Mouse (Mus musculus) stomach, embryonic 14.5 days (tissue): ENCODE results near the gene Fshb. TPM values are rescaled to one million over a fixed set of nuclear protein-coding genes. Genes with fewer than 3 reads are reported as not detected.
A peak's percentile ranks its signal among the peaks of the same experiment; 100 is the strongest.

Experiments
- ATAC-seq: fragments of 200-750 bp; cut with Nextera tagmentation; 2 replicates; pipeline ENCODE4 v1.8.0; 2017; ENCODE audit warnings: low read depth, moderate TSS enrichment; ENCODE audit not compliant: insufficient number of reproducible peaks, insufficient read depth, low FRiP score
- H3K27ac ChIP-seq: fragments of 300-500 bp; sonication (generic); 2 replicates; pipeline ENCODE4 v1.5.1; 2014; ENCODE audit warnings: mild to moderate bottlenecking, low read length, moderate library complexity, mixed read lengths
- H3K27me3 ChIP-seq: fragments of 300-500 bp; sonication (generic); 2 replicates; pipeline ENCODE4 v1.6.1; 2014; ENCODE audit warnings: low read length, control low read depth, mixed read lengths; ENCODE audit not compliant: control insufficient read depth, insufficient read depth
- H3K36me3 ChIP-seq: fragments of 300-500 bp; sonication (generic); 2 replicates; pipeline ENCODE4 v1.6.1; 2014; ENCODE audit warnings: mild to moderate bottlenecking, control low read depth, low read length, moderate library complexity, mixed read lengths; ENCODE audit not compliant: control insufficient read depth, insufficient read depth
- H3K4me1 ChIP-seq: fragments of 300-500 bp; sonication (generic); 2 replicates; pipeline ENCODE4 v1.6.1; 2014; ENCODE audit warnings: low read length, control low read depth, mixed read lengths; ENCODE audit not compliant: control insufficient read depth, insufficient read depth
- H3K4me2 ChIP-seq: fragments of 300-500 bp; sonication (generic); replicated peaks from 2 replicates; pipeline ENCODE4 v1.6.1; 2014; ENCODE audit warnings: low read depth, low read length, control low read depth
- H3K4me3 ChIP-seq: fragments of 300-500 bp; sonication (generic); 2 replicates; pipeline ENCODE4 v1.5.1; 2014; ENCODE audit warnings: low read depth, low read length, control low read depth
- H3K9ac ChIP-seq: fragments of 300-500 bp; sonication (generic); replicated peaks from 2 replicates; pipeline ENCODE4 v1.6.1; 2014; ENCODE audit warnings: low read depth, mild to moderate bottlenecking, control low read depth, low read length, moderate library complexity, mixed read lengths
- H3K9me3 ChIP-seq: fragments of 300-500 bp; sonication (generic); 2 replicates; pipeline ENCODE4 v1.6.1; 2016; ENCODE audit warnings: low read depth, low read length, control low read depth; ENCODE audit not compliant: control insufficient read depth
- WGBS: fragments of 180-500 bp; shearing (Covaris S2); extraction: QIAGEN DNeasy Blood & Tissue Kit; methylation state at CpG from one replicate; pipeline ENCODE4 v1.1.7; 2014; 5-methylcytosine and 5-hydroxymethylcytosine counted together
- polyA plus RNA-seq: library from polyadenylated mRNA; unstranded; fragments of >200 nt; fragmentation: Nextera tagmentation; extraction: Ambion mirVana; gene quantifications from 2 replicates; pipeline ENCODE4 v1.2.1, GENCODE M21; 2014

The Fshb gene
- polyA plus RNA-seq = not detected in 2 replicates

GRCm38 (mm10) chr2:107059556-107059955 is at the start of gene Fshb:
TSS of gene Fshb (minus strand) at chr2:107059656.
- Histone ChIP-seq H3K27me3 (no peaks in the 10 kb centered on the region), H3K4me1 (no peaks in the 10 kb centered on the region), H3K9me3 (no peaks in the 10 kb centered on the region), H3K27ac (no peak within 1 kb of the TSS), H3K36me3 (no peaks in the 10 kb centered on the region), H3K9ac (no peak within 1 kb of the TSS), H3K4me2 (no peak within 1 kb of the TSS), H3K4me3 (no peak within 1 kb of the TSS)
- ATAC-seq = no peak
- 67% methylated on average over 4 of the region's 4 CpGs for WGBS

DNA sequence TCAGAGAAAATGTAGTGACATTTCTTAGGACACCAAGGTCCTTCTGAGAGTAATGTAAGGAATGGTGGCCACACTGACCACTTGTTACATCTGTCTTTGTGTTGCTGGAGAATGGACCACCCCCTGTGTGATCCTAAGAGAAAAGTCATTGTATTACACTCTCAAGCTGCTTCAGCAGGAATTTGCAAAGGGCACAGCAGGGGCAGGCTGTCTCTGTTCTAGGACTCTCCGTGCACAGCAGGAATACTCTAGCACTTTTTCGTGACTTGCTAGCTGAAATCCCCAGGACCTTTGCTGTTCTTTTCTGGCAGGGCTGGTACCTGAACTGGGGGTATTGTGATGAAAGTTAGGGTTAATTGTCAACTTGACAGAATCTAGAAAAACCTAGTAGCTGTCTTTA is 24.8 kb upstream of the Fshb start:
- Histone ChIP-seq H3K4me3 (no peak overlapping the region), H3K27ac (no peak overlapping the region), H3K27me3 (no peaks in the 10 kb centered on the region), H3K9ac (no peak overlapping the region), H3K9me3 (no peaks in the 10 kb centered on the region), H3K4me1 (no peaks in the 10 kb centered on the region), H3K36me3 (no peaks in the 10 kb centered on the region), H3K4me2 (no peak overlapping the region)
- ATAC-seq = no peak
- WGBS = 35% methylated on average over 2 of the region's 2 CpGs

- no peak overlapping the region for H3K4me2 ChIP-seq
- no peaks in the 10 kb centered on the region for H3K27me3 ChIP-seq
- H3K4me3 ChIP-seq = no peak overlapping the region
- no peaks in the 10 kb centered on the region for H3K4me1 ChIP-seq
- WGBS = 53% methylated on average over 14 of the region's 14 CpGs
- no peak overlapping the region for H3K9ac ChIP-seq
- no peak for ATAC-seq
- H3K9me3 ChIP-seq = no peaks in the 10 kb centered on the region
- H3K36me3 ChIP-seq = no peaks in the 10 kb centered on the region
- no peak overlapping the region for H3K27ac ChIP-seq
Observed at GRCm38 (mm10) chr2:107083071-107083885, 23.8 kb upstream of the Fshb start.

DNA sequence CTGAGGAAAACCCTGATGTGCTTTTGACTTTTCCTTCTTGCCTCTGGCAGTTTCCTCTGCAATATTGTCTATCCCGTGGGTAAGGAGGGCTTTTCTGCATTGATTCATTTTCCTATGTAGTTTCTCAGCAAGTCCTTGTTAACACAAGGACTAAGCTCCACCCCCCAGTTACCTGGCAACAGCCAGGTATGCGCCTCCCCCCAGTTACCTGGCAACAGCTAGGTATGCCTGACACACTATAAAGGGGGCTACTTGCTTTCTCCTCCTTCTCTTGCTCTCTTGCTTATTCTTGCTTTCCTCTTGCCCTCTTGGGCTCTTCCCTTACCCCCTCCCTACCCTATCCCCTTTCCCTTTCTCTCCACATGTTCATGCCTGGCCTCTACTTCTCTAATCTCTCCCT is 3.8 kb upstream of the Fshb start:
- no peak overlapping the region for H3K27ac ChIP-seq
- no peaks in the 10 kb centered on the region for H3K9me3 ChIP-seq
- no peaks in the 10 kb centered on the region for H3K4me1 ChIP-seq
- no peaks in the 10 kb centered on the region for H3K36me3 ChIP-seq
- H3K4me3 ChIP-seq = no peak overlapping the region
- ATAC-seq = peak; percentile 69; the same call in 1 of the 2 replicates
- no peak overlapping the region for H3K4me2 ChIP-seq
- H3K9ac ChIP-seq = no peak overlapping the region
- 51% methylated on average over 2 of the region's 2 CpGs for WGBS
- H3K27me3 ChIP-seq = no peaks in the 10 kb centered on the region

GRCm38 (mm10) chr2:107045955-107046354 is 13.5 kb downstream of the Fshb start:
- ATAC-seq = no peak
- Histone ChIP-seq H3K9ac (no peak overlapping the region), H3K27ac (no peak overlapping the region), H3K4me3 (no peak overlapping the region), H3K4me1 (no peaks in the 10 kb centered on the region), H3K4me2 (no peak overlapping the region), H3K27me3 (no peaks in the 10 kb centered on the region), H3K9me3 (no peaks in the 10 kb centered on the region), H3K36me3 (no peaks in the 10 kb centered on the region)

- Histone ChIP-seq H3K9me3 (no peaks in the 10 kb centered on the region), H3K27me3 (no peaks in the 10 kb centered on the region), H3K36me3 (no peaks in the 10 kb centered on the region), H3K4me2 (no peak overlapping the region), H3K27ac (no peak overlapping the region), H3K4me1 (no peaks in the 10 kb centered on the region), H3K9ac (no peak overlapping the region), H3K4me3 (no peak overlapping the region)
- 80% methylated on average over 4 of the region's 4 CpGs for WGBS
- no peak for ATAC-seq
Observed at GRCm38 (mm10) chr2:107040816-107041215, 18.6 kb downstream of the Fshb start.

- Histone ChIP-seq H3K4me1 (no peaks in the 10 kb centered on the region), H3K36me3 (no peaks in the 10 kb centered on the region), H3K27ac (no peak overlapping the region), H3K9ac (no peak overlapping the region), H3K9me3 (no peaks in the 10 kb centered on the region), H3K27me3 (no peaks in the 10 kb centered on the region), H3K4me2 (no peak overlapping the region), H3K4me3 (no peak overlapping the region)
- no peak for ATAC-seq
- 61% methylated on average over 2 of the region's 2 CpGs for WGBS
Observed at GRCm38 (mm10) chr2:107035980-107036379, 23.5 kb downstream of the Fshb start.

DNA sequence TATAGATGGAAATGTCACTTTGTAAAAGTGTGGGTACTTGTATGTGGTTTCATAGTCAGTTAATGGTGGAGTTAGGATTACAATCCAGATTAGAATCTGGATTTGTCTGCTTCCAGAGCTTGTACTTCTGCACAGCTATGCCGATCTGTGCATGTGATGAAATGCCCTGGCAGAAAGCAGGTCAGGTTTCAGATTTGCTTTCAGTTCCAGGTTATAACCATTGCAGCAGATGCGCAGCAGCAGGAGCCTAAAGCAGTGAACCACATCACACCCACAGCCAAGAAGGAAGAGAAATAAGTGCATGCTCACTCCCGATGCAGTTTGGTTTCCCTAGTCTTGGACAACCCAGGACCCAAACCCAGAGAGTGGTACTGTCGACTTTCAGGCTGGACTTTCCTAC is 34.8 kb downstream of the Fshb start:
- Histone ChIP-seq H3K4me1 (no peaks in the 10 kb centered on the region), H3K4me3 (no peak overlapping the region), H3K36me3 (no peaks in the 10 kb centered on the region), H3K27ac (no peak overlapping the region), H3K9ac (no peak overlapping the region), H3K9me3 (no peaks in the 10 kb centered on the region), H3K27me3 (no peaks in the 10 kb centered on the region), H3K4me2 (no peak overlapping the region)
- ATAC-seq = no peak
- 76% methylated on average over 4 of the region's 4 CpGs for WGBS

GRCm38 (mm10) chr2:107022713-107023112 is 36.7 kb downstream of the Fshb start:
- Histone ChIP-seq H3K27ac (no peak overlapping the region), H3K4me2 (no peak overlapping the region), H3K9ac (no peak overlapping the region), H3K27me3 (no peaks in the 10 kb centered on the region), H3K9me3 (no peaks in the 10 kb centered on the region), H3K4me1 (no peaks in the 10 kb centered on the region), H3K4me3 (no peak overlapping the region), H3K36me3 (no peaks in the 10 kb centered on the region)
- no peak for ATAC-seq
- WGBS = 93% methylated on average over 5 of the region's 5 CpGs
